In genomic region chr1:64518480-64518879, GRCm38 (mm10) we compare ENCODE assay signal across 19 mouse cellular contexts. TPM values are rescaled to one million over a fixed set of nuclear protein-coding genes. Genes with fewer than 3 reads are reported as not detected.
A peak's percentile ranks its signal among the peaks of the same experiment; 100 is the strongest.
DNase-seq lines count a peak whose midpoint lies in the region; ATAC-seq lines count a peak whose summit lies in the region.
"Had no signal": no experiment of that assay in that cellular context is flagged by ENCODE, and none has a peak within 500 bp of the region (broad histone marks: within the 10 kb centered on the region; RNA-seq: fewer than 3 reads in every experiment).

No protein-coding gene starts in this region.

- 0 out of 2 replicates have a peak, but pooled peaks have one; percentile 25 for ATAC-seq in common myeloid progenitor, adult 5-6 weeks (replicated peaks; ENCODE audit: low read depth, poor library complexity, severe bottlenecking)
- ATAC-seq in granulocyte monocyte progenitor cell, adult 5-6 weeks (replicated peaks; ENCODE audit: poor library complexity, severe bottlenecking): peak; percentile 81
- peak; percentile 68 for ATAC-seq in megakaryocyte progenitor cell, adult 5-6 weeks (replicated peaks; ENCODE audit: poor library complexity)
- ATAC-seq: activated CD4-positive, CD25-positive, alpha-beta regulatory T cell, adult 4 months; CD4-positive, CD25-positive, alpha-beta regulatory T cell, adult 4 months; Patski had no signal

- DNase-seq in thymus, adult 18-20 months: no peak
- DNase-seq in thymus, postnatal 4 days: no peak
- no peak for DNase-seq in yolk sac, embryonic 10.5 days (ENCODE audit: low spot score)
- DNase-seq: adrenal gland, adult 2 months; adrenal gland, adult 8-10 months; adrenal gland, postnatal 10 days; adrenal gland, postnatal 14 days; adrenal gland, postnatal 25 days; adrenal gland, postnatal 36 days; B cell, adult 2 months; cerebellum, adult 11 months; cerebellum, adult 11-12 months; cerebellum, adult 18-20 months had no signal

RNA-seq across cellular contexts. Expression of gene Creb1, which starts 14.0 kb away (rescaled TPM):
- 74.3 and 81.7 TPM in 2 replicates for total RNA-seq in common myeloid progenitor, adult 5-6 weeks (2017)
- 60.4 and 73.2 TPM in 2 replicates for total RNA-seq in granulocyte monocyte progenitor cell, adult 5-6 weeks (2014; fragmentation: Nextera tagmentation)
- 65.1 and 74.2 TPM in 2 replicates for total RNA-seq in granulocyte monocyte progenitor cell, adult 5-6 weeks (2017)
- total RNA-seq in megakaryocyte progenitor cell, adult 5-6 weeks (2015): 67.4 and 77.9 TPM in 2 replicates
- total RNA-seq in megakaryocyte progenitor cell, adult 5-6 weeks (2017): 65.6 and 69.7 TPM in 2 replicates

Comparison
In these comparisons a context has a peak if more than half of its experiments do, and no peak if none do; other contexts are left out.
1. ATAC-seq: peak in every context shown above with its lines; median percentile 81 in granulocyte monocyte progenitor cell, adult 5-6 weeks; 68 in megakaryocyte progenitor cell, adult 5-6 weeks; 25 in common myeloid progenitor, adult 5-6 weeks.